Mouse (Mus musculus) right cerebral cortex, adult 2 months (tissue): ENCODE results near the gene Gimap7.

Experiments
- DNase-seq, 2 experiments: peaks; one replicate each; pipeline ENCODE4 v3.0.0; 2021 to 2022; ENCODE audit warnings: low spot score in 2 of 2

The Gimap7 gene

DNA sequence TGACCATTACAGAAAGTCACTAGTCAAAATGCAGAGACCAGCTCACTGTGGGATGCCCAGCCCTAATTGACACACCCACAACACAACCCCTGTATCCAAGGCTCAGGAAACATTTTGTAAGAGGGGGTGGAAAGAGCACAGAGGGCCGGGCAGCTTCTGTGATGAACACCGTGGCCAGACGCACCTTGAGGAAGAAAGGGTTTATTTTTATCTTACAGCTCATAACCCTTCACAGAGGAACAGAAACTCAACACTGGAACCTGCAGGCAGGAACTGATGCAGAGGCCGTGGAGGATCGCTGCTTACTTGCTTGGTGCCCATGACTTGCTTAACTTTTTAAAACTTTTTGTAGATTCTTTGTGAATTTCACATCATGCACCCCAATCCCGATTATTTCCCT is 25.5 kb upstream of the Gimap7 start:
- no peak for DNase-seq

DNA sequence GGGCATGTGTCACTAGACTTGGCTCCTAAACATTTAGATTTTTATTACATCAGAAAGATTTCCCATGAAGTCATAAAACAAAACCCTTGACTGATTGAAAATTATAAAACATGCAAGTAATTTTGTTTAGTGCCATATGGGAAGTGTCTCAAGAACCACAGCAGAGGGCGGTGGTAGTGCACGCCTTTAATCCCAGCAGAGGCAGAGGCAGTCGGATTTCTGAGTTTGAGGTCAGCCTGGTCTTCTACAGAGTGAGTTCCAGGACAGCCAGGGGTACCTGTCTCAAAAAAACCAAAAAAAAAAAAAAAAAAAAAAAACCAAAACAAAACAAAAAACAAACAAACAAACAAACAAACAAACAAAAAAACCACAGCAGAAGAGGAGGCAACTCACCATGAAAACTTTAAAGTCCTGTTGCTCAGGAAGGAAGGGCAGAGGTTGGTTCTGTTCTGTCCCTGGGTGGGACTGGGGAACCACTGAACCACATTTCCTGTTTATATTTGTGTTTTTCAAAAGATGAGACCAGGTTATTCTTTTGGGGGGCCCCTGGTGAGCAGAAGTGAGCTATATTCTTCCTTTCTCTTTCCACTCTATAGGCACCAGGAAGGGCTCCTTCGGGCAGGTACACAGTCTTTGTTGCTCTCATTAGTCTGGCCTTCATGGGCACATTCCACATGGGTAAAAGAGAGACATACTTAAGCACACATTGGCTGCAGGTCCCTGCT is 21.4 kb upstream of the Gimap7 start:
- no peak for DNase-seq

DNA sequence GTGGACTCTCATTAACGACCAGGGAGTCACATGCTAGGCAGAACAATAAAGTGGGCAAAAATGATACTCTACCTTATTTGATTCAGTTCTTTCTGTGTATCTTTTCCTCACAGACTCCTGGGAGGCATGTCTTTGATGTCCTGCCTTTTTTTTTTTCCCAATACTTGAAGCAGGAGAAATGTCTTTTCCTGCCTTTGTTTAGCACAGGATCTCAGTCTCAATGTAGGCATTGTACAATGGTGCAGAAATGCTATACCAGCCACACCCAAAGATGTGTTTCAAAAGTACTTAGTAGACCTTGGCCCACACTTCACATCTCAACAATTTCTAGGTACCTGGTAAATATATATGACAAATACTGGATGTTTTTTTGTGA is 20.9 kb upstream of the Gimap7 start:
- no peak for DNase-seq

DNA sequence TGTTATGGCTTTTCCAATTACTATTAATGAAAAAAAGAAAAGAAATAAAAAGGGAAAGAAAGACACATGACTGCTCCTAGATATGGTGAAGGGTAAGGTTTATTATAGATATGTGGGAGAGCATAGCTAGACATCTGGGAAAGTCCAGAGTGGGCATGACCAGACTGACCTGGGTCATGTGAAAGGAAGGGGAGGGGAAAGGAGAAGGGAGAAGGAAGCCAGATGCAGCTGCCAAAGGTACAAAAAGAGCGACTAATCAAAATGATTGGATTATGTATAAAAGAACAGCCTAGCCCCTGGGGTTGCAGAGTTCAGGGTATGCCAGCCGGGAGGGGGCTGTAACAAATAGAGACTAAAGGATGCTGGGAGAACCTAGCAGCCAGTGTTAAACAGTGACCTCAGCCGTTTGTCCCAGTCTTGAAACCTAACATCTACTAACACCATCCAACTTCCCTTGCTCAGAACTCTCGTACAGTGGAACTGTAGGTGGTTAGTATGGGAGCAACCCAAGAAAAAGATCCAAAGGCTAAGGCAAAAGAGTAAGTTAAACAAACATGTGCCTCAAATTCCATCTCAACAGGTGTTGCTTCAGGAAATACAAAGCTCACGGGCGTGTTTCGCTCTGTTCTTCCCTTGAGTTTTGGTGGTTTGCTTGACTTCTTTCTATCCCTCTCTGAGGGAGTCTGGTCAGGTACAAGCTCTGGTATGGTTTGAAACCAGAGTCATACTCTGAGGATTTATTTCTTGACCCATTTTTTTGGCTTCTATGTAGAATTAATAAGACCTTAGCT is 20.2 kb upstream of the Gimap7 start:
- no peak for DNase-seq

DNA sequence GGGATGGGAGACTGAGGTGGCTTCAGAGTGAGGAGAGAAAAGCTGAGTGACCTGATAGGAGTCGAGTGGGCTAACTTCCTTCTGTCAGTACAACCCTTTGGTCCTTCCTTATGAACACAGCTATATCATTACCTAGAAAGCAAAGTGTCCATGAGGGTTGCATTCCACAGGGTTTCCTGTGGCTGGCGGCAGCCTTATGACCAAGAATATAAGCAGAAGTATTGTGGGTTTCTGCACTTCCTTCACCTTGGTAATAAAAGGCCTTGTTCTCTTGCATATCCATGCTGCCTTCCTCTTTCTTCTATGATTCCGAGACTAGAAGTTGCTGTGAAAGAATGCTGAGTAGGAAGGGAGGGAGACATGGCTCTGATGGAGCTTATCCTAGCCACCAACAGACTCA is 19.5 kb upstream of the Gimap7 start:
- DNase-seq: no peak

DNA sequence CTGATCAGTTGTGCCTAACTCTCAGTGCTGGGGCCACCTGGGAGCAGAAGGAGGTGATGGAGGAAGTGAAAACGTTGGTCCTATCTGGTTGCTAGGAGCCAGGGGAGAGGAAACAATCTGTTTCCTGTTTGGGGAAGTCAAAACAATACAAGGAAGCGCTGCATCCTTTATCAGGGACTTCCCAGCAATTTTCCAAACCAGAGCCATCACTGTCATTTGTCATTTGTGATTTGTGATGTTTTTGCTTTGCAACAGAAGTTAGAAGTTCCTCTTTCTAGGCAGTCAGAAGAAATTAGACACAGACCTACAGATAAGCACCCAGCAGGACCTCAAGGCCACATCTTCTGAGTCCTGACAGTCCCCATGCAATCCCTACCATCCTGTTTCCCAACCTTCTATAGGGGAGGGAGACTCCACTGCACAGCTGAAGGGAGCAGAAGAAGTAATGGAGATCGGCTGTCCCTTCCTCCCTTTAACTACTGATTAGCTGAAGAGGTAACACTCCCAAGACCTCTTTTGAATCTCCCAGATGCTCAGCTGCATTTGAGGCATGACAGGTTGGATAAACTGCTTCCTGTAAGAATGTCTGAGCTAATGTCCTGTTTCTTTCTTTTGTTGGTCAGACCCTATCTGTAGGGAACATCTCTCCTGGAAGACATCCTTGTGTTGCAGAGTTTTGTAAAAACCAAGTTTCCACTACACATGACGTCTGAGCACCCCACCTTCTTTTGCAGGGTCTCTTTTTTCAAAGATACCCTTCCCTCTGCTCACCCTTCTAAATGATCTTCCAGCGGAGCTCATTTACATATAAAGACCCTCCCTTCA is 18.0 kb upstream of the Gimap7 start:
- no peak for DNase-seq

DNA sequence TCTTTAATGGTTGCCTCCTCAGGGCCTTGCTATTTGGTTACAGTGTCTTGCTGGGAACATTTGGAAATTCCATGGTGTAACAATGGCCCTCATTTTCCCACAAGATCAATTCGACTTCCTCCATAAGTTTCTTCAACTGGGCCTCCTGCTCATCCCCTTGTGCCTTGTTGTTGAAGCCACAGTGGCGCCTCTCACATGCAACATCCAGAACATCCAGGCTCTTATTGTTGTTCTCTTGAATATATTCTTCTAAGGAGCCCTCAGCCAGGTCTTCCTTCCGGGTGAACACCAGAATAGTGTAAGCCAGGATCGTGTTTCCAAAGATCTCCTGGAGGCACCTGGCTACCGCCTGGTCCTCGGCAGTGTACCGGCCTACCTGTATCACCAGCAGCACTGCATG is 16.3 kb upstream of the Gimap7 start:
- DNase-seq: no peak

DNA sequence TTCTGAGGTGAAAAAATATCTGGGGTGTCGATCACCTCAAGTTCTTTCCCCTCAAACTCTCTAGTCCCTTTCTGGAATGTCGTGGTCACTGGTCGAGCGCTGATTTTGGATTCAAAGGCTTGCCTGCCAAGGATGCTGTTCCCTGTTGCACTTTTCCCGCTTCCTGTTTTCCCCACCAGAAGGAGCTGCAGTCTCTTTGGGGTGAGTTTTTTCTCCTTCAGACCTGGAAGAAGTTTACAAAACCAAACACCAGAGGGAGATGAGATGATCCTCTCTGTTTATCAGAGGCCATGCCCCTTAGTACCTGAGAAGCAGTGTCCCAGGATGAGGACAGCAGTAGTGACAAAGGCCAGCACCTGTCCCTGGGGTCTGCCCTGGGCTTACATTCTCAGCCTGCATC is 15.8 kb upstream of the Gimap7 start:
- DNase-seq: no peak

DNA sequence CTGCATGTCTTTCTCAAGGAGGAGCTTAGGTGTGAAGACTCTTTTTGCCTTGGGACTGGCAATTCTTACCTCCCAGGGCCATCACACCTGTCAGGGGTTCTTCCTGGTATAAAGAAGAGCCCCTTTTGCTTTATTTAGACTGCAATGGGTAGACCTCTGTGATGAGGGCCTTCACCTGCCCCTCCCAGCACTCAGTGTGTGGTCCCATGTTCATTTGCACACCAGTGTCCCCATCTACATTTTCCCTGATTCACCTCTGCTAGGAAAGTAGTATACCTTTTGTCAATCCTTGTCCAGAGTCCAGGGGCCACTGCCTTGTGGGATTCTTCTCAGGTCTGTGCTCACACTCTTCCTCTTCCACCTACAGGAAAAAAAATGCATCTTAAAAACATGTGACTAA is 14.3 kb upstream of the Gimap7 start:
- DNase-seq: no peak

DNA sequence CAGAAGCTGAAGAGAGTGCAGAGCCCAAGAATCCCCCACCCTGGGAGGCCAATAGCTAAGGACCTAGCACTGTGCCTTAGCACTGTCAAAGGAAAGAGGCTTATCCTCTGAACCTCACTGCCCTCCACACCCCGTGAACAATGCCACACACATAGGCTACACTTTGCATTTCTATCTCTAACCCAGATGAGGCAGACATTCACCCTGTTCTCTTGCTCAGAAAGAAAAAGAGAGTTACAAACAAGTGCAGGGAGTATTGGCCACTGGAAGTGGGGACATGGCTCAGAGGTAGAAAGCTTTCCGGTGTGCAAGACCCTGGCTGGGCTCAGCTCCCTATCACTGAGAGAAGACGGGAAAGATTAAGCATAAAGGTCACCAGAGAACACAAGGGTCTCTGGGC is 12.3 kb upstream of the Gimap7 start:
- DNase-seq: no peak

DNA sequence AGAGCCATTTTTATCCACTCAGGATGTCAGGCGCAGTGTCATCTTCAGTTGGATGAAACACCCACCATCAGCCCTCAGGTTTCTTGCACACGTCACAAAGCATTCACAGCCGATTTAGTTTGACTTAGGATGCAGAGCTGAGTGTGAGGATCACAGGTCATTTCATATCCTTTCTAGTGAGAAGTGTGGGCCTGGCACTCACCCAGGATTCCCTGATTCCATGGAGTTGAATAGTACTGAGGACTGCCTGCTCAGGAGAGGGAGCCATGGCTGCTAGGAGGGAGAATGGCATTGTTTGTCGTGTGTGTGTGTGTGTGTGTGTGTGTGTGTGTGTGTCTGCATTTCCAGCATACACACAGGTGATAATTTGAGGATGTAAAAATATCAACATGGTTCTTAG is 1.9 kb downstream of the Gimap7 start:
- DNase-seq: no peak

DNA sequence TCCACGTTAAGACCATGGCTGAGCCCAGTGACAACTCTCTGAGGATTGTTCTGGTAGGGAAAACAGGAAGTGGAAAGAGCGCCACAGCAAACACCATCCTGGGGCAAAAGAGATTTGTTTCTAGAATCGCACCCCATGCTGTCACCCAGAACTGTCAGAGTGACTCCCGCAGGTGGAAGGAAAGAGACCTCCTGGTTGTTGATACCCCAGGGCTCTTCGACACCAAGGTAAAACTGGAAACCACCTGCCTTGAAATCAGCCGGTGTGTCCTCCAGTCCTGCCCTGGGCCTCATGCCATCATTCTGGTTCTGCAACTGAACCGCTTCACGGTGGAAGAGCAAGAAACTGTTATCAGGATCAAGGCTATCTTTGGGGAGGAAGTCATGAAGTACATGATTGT is 5.0 kb downstream of the Gimap7 start:
- DNase-seq: no peak

DNA sequence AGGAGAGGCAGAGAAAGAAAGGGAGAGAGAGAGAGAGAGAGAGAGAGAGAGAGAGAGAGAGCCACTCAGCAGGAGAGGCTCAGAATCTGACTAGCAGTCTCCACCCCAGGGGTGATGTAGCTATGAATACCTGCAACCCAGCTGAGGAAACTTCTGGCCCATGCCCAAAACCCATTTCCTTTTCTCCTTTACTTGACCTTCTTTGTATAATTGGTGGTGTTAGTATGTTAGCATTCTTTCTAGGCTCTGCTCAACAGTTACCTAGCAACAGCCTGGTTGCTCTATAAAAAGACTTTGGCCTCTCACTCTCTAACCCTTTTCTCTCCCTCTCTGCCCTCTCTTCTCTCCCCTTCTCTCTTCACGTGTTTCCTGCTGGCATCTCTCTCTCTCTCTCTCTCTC is 7.1 kb downstream of the Gimap7 start:
- peak; percentile 22 to 23 for DNase-seq

DNA sequence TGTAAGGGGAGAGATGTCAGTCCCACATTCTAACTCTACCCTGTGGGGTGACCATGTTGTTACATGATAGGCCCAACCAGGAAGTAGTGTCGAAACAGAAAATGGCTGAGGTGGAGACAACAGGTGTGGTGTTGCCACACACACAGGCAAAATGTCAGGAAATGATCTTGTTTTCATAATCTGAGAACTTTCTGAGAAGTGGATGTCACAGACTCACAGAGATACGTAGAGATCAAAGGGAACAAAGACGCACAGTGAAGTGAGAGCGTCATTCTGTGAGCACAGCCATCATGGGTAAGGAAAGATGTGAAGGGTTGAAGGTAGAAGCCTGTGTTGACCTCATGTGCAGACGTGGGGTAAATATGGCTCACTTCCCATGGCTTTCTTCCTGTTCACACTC is 9.3 kb downstream of the Gimap7 start:
- DNase-seq: no peak

DNA sequence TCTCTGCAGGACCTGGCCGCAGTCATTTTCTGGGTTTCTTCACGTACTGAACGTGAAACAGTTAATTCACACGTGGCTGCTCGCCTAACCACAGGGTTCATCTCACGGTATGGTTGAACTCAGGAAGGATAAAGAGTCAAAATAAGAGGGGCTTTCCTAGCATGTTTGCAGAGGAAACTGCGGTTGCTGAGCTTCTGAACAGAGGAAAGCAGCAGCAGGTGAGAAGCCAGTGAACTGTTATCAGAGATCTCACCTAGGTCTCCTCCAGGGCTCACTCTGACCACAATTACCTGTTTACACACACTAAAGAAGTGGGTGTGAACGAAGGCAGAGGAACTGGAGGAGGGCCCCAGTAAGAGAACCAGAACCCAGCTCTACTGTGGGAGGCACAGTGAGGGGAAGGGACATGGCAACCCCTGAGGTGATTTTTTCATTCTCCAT is 14.5 kb downstream of the Gimap7 start:
- no peak for DNase-seq

DNA sequence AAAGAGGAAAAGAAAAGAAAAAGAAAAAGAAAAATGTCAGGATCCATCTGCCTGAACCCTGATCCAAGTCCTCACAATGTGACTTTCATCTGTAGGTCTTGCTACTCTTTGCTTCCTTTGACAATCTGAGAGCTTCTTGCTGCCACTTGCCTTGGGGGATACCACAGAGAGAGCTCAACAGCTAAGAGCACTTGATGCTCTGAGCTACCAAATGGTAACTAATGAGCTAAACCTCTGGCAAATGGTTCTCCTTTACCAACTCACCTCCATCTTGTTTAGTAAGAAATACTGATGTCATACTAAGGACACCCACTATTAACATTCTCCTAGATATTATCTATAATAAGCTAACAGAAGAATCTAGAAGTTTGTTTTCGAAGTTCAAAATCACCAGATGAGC is 15.2 kb downstream of the Gimap7 start:
- DNase-seq: no peak

DNA sequence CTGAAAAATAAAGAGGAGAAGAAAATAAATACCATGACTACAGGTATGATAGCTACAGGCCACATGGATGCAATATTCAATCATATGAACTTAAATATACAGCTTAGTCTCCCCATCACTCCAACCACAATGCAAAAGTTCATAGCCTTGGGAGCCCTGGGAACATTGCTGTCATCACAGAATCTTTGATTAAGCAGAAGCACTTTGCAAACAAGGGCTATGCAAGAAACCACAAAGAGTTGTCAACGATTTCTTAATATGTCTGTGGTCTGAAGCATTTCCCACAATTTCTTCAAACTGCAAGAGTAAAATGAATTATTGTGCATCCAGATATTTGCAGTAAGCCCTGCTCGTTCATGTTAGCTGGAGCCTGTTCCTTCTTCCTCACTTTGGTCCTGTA is 18.6 kb downstream of the Gimap7 start:
- DNase-seq: no peak

DNA sequence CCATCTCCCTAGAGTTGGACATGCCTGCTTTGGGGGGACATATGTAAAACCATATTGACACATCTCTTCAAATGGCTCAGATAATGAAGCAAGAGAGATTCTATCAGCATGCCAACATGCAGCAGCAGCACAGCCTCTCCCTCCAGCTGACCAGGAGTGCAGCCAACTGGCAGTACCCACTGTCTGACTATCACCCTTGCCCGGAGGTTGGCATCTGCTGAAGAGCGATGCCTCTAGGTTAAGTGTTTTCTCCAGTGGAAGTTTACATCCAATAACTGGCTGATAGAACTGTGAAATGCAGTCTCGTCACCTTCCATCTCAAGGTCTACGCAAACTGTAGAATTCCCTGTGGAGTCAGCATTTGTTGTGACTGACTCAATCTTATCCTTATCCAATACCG is 19.3 kb downstream of the Gimap7 start:
- DNase-seq: no peak

DNA sequence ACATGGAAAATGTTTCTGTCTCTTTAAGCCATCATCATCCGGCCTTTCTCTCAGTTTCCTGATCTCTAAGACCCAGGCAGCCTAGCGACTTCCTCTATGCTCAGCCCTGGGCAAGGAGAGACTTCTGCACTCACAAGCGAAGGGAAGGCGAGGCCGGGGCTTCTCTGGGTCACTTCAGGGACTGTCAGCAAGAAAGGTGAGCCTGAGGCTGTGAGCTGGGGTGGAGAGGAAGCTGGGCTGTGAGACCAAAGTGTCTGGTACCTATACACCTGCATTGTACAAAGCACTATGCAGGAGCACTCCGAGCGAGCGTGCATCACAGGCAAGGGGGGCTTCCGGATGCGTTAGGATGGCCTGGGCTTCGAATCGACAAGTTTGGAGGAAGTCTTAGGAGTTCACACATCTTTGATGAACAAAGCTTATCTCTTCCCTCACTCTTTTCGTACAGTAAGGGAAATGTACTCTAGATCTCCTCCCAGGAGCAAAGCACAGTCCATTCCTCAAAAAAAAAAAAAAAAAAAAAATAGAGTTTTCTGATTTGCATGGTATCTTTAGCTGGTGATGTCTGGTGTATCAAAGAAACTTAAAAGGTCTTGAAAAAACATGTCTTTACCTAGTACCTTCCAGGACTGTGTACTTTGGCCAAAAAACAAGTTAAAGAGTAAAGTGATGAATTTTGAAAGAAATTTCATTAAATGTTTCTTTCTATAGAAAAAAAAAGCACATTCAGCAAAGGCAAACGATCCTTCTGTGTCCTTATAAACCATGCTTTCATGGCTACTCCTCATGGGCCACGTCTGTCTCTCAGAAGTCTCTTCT is 20.7 kb downstream of the Gimap7 start, which contains the start of gene Gimap1:
Gene Gimap1, plus strand, starts transcription at position 94 of the 819 bp plus-strand sequence.
- no peak for DNase-seq

DNA sequence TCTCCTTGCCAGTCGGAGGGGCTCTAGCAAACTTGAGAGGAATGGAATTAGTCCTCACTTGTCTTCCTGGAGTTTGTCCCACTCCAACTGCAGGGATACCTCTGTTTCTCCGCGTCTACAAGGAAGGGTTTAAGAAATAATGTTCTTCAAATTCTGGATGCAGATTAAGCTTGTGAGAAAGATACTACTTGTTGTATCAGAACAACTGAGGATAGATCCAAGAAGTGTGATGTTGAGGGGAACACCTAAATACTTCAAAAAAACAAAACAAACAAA is 21.3 kb downstream of the Gimap7 start:
- DNase-seq: no peak

DNA sequence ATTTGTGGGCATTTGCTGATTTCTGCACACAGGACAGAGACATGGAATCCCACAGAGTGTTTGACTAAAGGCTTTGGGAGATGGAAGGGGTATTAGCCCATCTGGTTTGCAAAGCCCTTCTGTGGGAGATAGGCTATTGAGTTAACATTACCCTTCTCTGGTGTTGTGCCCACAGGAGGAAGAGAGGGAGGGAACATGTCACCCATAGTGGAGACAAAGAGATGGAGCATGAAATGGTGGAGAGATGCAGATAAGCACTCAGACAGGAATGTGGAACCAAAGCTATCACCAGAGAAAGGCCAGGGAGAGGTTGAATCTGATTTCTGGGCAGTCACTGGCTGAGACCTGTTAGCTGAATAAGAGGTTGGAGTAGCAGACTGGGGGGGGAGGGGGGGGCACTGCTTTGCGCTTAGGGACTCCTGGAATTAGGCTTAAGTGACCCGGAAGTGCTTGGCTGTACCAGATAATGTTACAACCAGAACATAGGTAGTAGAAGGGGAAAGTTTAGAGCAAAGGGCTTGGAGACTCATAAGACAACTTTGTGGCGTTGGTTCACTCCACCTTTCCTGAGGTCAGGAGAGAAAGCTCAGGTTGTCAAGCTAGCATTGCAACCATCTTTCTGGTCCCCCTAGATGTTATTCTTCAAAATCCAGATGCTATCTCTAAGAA is 22.2 kb downstream of the Gimap7 start:
- no peak for DNase-seq
